Mouse (Mus musculus): ENCODE measurements around the gene Olfr1045.

DNA sequence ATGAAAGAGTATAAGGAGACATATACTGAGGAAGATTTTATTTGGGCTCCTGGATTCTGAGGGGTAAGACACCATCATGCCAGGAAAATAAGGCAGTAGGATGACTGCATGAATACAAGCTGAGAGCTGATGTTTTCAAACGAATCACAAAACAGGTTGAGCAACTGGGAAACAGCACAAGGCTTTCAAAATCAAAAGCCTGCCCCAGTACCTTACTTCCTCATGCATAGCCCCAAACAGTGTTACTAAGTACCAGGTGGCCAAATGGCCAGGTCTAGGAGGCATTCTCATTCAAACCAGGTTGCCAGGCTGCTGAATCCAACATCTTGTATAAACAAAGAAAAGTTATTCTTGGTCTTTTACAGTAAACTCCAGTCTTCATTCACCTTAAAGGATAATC lies 6.9 kb downstream of the Olfr1045 start:
- TF ChIP-seq CTCF (IDR thresholded peaks at IDR 0.05; ENCODE audit: low read depth, low read length): no peak
- no peak for TF ChIP-seq POLR2AphosphoS5 (IDR thresholded peaks at IDR 0.05; ENCODE audit: insufficient replicate concordance, low read depth, low read length)
- no peak for TF ChIP-seq GATA1 (IDR thresholded peaks at IDR 0.05; ENCODE audit: borderline replicate concordance, low read length)
- TF ChIP-seq GATA2 (IDR thresholded peaks at IDR 0.05; ENCODE audit: borderline replicate concordance, low read depth, low read length): no peak
- TF ChIP-seq TAL1 (conservative IDR thresholded peaks at IDR 0.05; ENCODE audit: low read depth, low read length): no peak

All from G1E (cell line).